Mouse (Mus musculus) right cerebral cortex, postnatal 14 days (tissue): ENCODE data around the gene Ushbp1.

Experiments
- DNase-seq: peaks from one replicate; pipeline ENCODE4 v3.0.0; 2022

Ushbp1 gene

DNA sequence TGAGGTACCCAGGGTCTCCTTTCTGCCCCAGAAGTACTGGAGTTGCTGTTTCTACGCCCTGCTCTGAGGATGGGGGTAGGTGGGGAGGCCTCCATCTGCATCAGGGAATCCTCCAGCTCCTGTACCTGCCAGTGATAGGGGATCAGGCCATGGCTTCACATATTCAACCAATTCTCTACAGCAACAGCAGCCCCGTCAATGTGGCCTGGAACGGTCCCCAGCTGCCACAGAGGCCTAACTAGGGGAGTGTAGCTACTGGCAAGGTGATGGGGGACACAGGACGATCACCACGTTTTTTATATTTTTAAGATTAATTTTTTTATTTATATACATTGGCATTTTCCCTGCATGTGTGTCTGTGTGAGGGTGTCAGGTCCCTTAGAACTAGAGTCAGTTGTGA is 3.2 kb downstream of the Ushbp1 start:
- DNase-seq: no peak

DNA sequence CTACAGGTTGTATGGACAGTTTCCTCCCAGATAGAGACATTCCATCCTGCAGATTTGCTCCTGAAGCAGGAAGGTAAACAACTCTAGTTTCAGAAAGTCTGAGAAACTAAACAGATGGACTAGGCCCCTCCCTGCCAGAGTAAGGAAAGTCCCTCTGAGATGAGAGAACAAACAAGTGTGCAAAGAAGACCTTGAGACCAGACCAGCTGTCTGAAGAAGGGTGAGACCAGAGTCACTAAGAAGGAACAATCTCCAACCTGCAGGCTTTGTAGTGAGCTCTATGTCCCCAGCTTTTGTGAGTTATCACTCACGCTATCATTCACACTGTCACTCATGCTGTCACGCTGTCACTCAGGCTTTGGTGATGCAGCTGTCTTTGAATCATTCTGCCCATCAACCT is 3.9 kb downstream of the Ushbp1 start:
- DNase-seq: peak; percentile 1

DNA sequence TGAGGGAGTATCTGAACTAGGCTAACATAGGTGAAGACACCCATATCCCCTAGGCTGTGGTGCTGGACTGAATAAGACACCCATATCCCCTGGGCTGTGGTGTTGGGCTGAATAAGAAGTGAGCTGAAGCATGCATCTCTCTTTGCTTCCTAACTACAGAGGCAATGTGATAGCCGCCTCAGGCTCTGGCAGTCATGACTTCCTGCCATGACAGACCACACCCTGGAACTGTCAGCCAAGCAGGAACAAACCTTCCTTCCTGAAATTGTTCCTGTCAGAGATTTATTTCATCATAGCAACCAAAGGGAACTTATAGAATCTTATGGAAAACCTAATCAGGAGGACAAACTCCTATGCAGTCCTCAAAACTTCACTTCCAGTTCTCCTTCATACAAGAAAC is 7.3 kb downstream of the Ushbp1 start:
- no peak for DNase-seq

DNA sequence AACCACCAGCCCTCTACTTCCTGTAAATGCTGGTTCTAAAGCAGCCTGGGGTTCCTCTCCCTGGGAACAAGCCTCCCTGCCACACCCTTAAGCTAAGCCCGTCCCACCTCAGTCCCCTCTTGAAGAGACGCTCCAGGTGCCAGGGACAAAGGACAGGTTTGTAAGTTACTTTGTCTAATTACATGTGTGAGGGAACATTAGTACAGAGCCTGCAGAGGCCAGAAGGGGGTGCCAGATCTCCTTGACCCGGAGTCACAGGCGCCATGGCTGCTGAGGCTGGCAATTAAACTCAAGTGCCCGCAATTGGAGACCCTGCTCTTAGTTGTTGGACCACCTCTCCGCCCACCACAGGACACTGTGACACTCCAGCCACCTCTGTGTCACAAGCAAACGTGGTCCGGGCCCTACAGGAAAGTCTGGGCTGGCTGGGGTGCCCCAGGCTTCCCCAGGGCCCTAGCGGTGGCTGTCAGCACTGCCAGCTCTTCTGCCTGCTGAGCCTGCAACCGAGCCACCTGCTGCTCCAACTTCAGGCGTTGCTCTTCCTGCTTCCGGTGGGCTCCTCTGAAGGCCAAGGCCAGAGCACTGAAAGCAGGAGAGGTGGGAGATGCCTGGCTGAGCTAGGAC is 10.3 kb downstream of the Ushbp1 start:
- DNase-seq: no peak

DNA sequence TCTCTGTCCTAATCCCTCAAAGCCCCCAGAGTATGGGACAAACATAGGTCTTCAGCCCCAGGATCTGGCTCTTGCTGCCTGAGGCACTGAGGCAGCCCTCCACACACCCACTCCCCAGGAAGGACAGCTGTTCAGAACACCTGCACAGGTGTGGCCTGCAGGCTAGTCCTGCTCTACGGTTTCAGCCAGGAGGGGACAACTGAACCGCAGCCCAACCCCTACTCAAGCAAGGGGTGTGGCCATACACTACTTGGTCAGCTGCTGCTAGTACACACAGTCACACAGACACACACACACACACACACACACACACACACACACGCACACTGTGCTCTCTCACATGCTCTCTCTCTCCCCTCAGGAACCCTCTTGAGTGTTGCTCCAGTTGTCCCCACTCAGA is 11.7 kb downstream of the Ushbp1 start:
- no peak for DNase-seq

DNA sequence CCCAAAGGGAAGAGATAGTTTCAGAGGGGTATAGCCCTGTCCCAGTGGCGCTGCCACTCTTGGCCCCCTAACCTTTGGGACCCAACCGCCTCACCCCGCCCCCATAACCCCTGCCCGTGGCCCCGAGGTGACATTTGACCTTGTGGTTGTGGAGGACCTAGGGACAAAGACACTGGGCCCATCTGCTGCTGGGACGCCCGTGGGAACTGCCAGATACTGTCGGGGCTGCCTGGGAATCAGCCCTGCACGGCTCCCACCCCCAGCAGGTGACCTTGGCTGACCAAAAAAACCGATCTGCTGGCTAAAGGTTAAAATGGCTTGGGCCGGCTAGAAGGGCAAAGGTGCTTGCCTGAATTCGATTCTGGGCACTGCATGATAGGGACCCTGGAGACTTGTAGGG is 12.2 kb downstream of the Ushbp1 start:
- no peak for DNase-seq

DNA sequence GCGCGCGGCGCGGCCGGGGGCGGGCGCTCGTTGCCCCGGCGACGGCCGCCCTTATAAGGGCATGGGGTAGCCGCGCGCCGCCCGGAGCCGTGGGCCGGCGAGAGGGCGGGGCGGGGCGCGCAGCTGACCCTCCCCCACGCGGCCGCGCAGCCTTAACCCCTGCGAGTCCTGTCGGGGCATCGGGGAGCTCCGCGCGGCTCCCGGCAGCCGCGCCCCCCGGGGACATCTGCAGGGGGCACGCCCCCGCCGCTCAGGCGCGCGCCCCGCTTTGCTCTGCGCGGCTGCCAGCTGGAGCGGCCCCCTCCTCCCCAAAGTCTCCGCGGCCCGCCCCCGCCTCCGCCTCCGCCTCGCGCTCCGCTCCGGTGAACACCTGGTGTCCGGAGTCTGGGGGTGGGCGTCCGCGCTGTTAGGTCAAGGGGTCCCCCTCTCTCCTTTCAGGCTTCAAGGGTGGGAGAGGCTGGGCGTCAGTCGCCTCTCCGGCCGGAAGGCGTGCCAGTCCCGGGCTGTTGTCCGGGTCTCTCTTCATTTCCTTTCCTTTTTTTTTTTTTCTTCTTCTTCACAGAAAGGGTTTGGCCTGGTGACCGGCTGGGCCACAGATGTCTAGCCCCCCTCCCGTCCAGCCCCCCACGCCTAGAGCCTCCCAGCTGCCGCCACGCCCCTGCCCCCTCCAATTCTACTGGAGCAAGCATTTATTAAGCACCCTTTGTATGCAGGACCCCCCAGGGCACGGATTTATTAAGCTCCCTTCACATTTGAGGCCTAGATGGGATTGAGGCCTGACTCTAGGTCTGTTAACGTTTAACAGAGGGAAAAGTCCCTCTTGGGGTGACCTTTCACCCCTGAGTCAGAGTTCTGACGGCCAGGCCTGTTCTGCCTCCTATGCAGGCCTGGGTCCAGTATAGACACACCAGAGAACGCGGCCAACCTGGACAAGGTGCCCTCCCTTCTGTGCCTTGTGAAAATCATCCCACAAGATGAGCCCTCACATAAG is 13.3 kb downstream of the Ushbp1 start:
- DNase-seq: peak; percentile 74

DNA sequence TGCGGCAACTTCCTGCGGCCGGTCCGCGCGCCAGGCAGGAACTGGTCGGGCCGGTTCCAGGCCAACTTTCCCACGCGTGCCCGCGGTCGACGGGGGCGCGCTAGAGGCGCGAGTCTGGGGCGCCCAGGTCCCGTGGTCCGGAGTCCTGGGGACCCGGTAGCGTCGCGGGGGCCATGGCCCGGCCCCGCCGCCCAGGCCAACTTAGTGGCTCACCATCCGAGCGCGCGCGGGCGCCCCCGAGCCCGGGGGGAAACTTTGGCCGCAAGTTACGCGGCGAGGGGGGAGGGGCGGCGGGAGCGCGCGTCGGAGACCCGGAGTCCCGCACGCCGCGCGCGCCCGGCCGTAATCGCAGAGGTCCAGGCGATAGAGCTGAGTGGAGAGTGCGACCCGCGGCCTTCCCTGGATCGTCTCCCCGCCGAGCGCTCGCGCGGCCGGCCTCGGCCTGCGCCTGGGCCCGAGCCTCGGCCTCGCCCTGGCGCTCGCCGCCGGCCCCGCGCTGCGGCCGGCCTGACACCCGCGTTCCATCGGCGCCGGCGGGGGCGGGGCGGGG is 14.1 kb downstream of the Ushbp1 start, which contains the start of gene Nr2f6:
TSS of gene Nr2f6 (minus strand) at position 540 of the 550 bp plus-strand sequence.
- peak; percentile 66 for DNase-seq

DNA sequence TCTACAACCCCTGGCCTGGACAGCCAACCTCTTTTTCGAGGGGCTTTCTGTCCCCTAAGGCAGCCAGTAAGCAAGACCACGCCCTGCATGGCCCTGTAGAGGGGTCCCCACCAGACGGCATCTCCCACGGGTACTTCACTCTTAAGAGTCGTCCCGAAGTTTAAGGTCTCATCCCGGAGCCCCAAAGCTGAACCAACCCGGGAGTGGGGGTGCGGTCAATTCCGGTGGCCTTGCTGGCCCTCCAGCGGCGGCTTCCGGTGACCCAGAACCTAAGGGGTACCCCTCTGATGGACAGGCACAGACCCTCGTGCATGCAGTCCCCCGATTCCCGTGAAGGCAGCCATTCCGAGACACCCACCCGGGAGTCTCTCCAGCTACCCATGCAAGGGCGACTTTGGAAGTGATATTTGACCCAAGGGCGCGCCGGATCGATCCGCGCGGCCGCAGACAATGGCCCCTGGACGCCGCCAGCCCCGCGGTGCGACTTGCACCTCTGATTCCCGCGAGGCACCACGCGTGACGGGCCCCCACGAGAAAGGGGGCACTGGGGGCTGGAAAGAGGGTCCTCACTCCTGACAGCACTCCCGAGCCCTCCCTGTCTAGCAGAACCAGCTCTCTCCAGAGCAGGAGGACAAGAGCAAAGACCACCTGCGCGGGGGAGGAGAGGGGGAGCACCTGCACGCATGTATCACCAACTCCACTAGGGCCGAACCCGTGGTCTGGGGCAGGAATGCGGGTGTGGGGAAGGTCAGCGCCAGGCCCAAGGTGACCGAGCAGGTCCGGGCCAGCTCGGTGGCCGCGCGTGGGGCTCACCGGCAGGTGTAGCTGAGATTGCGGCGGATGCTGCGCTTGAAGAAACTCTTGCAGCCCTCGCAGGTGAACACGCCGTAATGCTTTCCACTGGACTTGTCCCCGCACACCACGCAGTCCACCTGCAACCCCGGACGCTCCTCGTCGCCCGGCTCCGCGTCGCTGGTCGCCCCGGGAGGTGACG is 15.1 kb downstream of the Ushbp1 start:
- DNase-seq: no peak

DNA sequence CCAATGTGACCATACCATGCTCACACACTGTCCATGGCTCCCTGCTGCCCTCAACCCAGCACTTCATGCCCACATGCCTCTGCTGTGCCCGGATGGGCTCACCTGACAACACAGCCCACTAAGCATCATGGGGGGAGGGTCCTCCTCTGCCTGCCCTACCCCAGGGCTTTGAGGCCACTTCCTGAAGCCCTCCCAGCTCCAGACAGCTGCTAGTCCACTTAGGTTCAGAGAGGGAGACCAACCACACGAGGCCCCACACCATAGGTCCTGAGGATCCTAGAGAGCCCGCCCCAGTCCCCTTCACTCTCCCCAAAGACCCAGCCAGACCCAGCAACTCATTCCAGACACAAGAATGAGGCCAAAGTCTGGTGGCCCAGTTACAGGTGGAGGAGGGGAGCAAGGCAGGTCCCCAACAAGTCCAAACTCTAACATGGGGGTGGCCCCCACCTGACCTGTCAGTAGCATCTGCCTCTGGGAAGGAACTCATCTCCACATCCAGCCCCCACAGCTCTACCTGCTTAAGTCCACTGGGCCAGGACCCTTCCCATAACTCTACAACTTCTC is 16.0 kb downstream of the Ushbp1 start:
- DNase-seq: no peak

DNA sequence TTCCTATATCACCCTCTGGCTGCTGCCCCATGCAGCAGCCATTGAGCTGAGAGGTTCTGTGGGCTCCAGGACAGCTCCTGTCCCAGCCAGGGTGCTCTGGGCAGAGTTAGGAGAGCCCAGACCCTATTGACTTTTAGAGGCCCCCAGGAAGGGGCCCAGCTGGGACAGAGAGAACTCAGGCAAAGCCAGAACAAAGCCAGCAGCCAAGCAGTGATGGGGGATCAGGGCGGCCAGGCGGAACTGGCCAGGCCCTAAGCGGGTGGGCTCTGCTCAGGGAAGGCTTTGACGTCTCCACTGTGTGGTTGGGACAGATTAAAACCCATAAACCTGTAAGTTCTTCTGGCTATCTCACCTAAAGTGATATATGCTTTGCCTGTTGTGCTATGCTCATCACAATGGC is 16.6 kb downstream of the Ushbp1 start:
- DNase-seq: no peak

DNA sequence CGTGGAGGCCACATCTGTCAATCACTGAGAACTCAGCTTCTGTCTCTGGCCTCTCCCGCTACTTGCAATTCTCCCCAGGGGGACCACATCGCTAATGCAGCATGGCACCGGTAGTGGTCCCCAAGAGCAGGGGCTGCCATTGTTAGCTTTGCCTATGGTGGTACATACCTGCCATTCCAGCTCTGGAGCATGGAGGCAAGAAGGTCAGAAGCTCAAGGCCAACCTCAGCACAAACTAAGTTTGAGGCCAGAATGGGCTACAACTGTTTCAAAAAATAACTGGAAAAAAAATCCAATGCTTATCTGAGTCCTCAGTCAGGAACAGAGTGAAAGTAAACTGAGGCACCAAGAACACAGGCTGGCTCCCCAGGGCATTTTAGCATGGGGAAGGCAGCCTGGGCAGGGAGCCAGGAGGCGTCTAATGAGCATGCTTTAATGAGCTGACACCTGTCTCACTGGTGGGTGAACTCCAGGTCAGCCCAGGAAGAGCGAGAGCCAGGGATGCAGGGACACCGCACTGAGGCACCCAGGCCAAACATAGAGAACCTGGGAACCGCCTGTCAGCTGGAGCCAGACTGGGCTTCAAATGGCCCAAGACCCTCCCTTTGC is 19.1 kb downstream of the Ushbp1 start:
- DNase-seq: no peak

DNA sequence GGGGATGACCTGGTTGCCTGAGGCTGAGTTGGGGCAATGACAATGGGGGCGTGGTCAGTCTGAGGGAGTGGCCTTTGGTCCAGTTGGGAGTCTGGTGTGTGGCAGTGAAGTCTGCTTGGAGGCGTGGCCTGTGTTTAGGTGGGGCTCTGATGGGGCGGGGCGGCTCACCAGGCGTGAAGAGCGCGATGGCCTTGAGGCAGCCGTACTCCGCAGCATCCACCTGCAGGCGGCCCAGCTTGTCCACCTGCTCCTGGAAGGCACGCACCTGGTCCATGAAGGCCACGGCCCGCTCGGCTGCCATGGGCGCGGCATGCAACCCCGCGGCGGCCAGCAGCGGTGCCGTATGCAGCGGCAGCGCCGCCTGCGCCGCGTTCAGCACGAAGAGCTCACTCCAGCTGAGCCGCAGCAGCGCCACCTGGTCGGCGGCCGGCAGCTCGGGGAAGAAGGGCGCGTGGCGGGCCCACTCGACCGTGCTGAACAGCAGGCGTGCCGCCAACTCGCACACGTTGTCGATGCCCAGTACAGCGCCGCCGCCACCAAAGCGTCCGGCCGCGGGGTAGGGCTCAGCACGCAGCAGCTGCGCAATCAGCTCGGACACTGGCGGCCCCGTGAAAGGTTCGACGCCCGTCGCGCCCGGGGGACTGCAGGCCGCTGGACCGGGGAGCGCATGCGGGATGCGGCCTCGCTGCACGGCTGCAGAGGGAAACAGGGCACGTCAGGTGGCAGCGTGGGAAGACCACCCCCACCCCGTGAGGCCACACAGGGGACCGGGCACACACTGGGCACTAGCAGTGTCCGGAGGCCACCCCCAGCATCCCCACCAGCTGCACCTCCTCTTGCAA is 19.8 kb downstream of the Ushbp1 start:
- peak; percentile 77 for DNase-seq

DNA sequence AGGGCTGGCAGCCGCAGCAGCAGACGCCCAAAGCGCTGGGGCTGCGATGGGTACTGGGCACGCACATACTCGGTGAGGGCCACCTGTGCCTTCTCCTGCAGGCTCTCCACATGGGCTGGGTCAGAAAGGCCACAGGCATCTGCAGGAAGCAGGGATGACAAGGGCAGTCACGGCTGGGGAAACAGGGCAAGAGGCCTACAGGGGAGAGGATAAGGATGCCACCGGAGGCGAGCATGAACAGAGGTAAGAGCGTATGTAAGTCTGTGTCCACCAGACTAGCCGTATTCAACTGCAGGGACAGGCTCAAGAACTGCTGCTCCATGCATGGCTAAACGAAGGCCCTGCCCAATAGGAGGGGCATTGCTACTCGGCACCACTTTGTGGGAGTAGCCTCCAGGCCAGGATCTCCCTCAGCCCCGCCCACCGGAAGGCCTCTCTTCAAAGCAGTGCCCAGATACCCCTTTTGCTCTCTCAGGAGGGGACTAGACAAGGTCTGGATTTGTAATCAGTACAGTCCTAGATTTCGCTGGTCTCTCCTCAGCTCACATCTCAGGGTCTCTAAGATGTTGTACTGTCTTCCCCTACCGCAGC is 20.9 kb downstream of the Ushbp1 start:
- no peak for DNase-seq

DNA sequence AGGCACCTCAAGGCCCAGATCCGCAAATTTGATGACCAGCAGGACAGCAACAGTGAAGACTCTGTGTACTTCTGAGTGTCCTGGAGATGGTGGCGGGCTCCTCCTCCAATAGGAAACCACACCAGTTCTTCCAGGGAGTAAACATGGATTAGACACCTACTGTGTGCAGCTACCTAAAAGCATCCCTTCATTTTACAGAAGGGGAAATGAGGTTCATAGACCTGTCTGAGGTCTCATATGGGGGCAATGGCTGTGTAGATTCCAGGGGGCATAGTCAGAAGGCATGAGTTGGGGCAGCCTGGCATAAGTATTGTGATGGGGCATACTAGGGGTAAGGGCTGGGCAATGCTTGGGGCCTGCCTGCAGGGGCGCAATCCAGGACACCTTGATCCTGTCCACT is 22.6 kb downstream of the Ushbp1 start:
- no peak for DNase-seq

DNA sequence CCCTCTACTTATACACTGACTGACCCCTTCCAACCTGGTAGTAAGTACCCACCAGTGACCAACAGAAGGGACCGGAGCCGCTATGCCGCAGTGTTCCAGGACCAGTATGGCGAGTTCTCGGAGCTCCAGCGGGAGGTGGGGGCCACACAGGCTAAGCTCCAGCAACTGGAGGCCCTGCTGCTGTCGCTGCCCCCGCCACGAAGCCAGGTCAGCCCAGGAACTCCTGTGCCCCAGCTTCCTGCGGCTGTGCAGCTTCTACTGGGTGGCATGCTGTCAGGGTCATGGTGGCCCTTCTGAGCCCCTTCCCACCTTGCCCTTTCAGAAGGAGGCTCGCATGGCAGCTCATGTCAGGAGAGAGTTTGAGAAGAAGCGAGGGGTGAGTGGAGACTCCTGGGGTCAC is 23.2 kb downstream of the Ushbp1 start:
- DNase-seq: no peak

DNA sequence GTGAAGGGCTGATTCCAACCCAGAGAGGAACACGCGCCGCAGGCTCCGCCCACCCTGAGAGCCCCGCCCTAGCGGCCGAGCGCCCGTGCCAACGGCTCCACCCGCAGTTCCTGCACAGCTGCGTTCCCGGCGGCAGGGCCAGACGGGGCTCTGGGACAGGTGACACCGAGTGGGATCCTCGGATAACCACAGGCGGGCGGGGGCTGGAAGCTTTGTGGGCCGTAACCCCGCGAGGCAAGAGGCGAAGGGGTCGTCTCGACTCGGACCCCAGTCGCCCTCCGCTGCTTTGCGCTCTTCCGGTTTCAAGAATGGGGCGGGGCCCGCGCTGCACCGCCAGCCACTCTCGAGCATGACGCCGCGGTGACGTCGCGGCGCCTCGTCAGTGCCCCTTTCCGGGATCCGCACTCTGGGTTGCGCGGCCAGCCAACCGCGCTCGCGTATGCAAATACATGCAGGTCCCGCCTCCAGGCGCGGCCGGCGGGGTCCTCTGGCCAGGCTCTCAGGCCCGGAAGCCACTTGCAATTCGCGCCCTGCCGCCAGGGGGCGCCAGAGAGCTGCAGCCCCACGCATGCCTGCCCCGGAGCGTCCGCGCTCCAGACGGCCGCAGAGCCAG is 24.3 kb downstream of the Ushbp1 start, which contains the start of gene Ocel1:
TSS of gene Ocel1 (plus strand) at position 63 of the 613 bp plus-strand sequence.
- peak; percentile 96 for DNase-seq

DNA sequence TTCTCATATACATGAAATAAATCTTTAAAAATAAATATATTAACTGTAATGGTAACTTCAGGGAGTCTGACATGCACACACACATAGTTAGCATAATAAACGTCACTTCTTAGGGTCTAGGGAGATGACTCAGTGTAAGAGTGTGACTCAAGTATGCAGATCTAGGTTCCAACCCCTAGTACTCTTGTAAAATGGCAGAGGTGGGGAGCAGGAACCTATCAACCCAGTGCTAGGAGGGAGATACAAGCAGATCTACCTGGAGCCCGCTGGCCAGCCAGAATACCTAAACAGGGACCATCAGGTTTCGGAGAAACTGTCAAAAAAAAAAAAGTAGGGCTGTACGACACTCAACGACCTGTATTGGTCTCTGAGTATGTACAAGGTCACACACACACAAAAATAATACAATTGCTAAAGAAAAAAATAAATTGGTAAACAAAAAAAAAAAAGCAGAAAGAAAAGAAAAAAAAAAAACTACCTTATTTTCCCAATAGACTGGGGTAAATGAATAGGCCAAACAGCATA is 24.8 kb downstream of the Ushbp1 start:
- no peak for DNase-seq

DNA sequence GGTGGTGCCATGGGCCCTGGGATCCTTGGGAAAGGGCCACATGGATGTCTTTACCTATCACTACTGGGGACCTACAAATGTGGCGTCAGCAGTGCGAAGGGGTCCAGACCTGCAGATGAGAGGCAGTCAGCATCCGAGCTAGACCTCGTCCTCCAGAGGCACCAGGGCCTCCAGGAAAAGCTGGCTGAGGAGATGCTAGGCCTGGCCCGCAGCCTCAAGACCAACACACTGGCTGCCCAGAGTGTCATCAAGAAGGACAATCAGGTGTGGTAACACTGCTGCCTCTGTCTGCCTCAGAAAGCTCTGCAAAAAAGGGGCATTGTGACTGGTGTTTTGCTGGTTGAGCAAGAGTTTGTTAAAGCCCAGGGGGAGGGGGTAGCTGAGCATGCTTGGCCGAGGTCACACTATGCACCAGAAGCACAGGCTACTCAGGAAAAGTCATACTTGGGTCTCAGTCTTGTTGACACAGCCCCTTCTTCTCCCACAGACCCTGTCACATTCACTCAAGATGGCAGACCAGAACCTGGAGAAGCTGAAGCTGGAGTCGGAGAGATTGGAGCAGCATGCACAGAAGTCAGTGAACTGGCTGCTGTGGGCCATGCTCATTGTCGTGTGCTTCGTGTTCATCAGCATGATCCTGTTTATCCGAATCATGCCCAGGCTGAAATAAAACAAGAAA is 26.4 kb downstream of the Ushbp1 start:
- DNase-seq: no peak
